Mouse (Mus musculus) erythroblast, adult 5-6 weeks (primary cell): ENCODE measurements at regions not wholly inside any gene's neighbourhood (a gene's known extent, or its start where the extent isn't known, plus 50 kb on each side); places are given as distances from the start of the nearest gene placed in this dataset.

Source experiments
- ATAC-seq: replicated peaks from 2 replicates; pipeline ENCODE4 v1.8.0; 2016; ENCODE audit warnings: moderate number of reproducible peaks, mild to moderate bottlenecking, moderate TSS enrichment, inconsistent platforms; ENCODE audit not compliant: poor library complexity, low FRiP score, severe bottlenecking

DNA sequence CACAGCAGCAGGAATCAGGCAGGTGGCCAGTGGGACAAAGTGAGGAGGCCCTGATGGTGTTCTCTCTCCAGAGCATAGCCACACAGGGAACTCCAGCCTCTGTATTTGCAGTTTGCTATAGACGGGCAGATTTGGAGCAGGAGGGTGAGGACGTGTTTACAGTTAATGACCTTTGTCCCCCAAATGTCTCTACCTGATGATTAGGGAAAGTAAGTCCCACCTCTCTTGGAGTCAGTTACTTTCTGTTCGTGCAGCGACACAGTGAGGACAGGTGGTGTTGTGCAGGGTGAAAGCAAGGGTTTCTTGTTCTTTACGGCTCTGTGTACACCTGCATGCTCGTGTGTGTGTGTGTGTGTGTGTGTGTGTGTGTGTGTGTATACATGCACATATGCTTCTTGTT lies 162.9 kb downstream of the Adra2a start:
- ATAC-seq, result no peak

- no peak for ATAC-seq
These were observed 168.2 kb downstream of the Adra2a start for GRCm38 (mm10) chr19:54212169-54212568.

- no peak for ATAC-seq
These were observed 200.2 kb downstream of the Adra2a start for GRCm38 (mm10) chr19:54244176-54244575.

DNA sequence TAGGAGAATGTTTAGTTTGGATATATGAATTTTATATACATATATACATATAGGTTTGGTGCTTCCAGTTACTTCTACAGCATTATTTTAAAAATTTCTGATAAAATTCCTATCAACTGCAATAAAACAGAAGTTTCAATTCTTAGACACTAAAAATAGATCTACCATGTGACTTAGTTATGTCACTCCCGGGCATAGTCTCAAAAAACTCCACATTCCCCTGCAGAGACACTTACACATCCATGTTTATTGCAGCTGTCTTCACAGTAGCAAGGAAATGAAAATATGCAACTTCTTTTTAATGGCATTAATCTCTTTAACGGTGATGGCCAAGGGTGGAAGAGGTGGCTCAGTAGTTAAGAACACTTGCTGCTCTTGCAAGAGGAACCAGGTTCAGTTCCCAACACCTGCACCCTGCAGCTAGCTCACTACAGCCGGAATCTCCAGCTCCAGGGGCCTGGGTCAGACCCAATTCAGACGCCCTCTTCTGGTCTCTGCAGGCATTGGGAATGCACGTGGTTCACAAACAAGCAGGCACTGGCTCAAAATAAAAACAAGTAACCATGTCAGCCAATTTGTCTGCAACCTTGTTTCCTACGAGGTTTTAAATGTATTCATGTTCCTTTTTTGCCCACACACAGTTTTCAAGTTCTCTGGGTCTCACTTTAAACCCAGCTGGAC lies 204.4 kb downstream of the Adra2a start:
- ATAC-seq, result no peak

GRCm38 (mm10) chr19:54252145-54252664 lies 208.3 kb downstream of the Adra2a start:
- no peak for ATAC-seq

- ATAC-seq, result no peak
These were observed 213.9 kb downstream of the Adra2a start for GRCm38 (mm10) chr19:54257889-54258288.

DNA sequence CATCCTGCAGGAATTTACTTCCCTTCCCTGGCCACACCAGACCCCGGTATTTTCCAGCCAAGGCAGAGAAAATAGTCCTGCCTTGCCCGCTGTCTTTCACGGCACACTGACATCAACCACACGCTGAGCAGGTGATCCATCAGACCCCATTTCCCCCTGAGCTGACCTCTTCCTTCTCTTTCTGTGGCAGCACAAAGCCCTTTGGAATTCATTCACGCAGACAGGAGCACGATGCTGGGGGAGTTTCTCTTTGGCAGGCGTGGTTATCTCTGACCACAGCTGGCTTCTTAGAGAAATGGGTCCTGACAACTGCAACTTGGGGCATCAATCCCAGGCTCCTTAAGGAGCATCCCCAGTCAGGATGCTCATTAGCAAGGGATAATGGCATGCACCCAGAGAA lies 215.2 kb downstream of the Adra2a start:
- no peak for ATAC-seq

GRCm38 (mm10) chr19:54277368-54277767 lies 233.4 kb downstream of the Adra2a start:
- no peak for ATAC-seq

GRCm38 (mm10) chr19:54285481-54285880 lies 241.5 kb downstream of the Adra2a start:
- no peak for ATAC-seq

GRCm38 (mm10) chr19:54297663-54298388 lies 253.9 kb downstream of the Adra2a start:
- ATAC-seq, result no peak

DNA sequence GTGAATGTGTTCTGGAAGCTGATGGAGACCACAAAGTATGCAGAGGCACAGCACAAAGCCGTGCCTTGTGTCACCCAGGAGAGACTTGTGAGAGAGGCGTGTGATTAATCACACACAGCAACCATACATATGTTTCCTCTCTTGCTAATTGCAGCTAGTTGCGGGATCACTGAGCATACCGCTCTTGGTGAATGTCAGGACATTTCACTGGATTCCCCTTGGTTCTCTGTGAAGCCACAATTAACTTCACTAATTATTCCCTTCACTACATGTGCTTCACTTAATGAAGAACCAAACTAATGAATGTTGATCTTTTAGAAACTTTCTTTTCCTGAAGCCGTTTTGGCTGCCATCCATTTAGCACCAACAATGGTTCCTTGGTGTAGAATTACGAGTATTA lies 267.3 kb downstream of the Adra2a start:
- no peak for ATAC-seq

DNA sequence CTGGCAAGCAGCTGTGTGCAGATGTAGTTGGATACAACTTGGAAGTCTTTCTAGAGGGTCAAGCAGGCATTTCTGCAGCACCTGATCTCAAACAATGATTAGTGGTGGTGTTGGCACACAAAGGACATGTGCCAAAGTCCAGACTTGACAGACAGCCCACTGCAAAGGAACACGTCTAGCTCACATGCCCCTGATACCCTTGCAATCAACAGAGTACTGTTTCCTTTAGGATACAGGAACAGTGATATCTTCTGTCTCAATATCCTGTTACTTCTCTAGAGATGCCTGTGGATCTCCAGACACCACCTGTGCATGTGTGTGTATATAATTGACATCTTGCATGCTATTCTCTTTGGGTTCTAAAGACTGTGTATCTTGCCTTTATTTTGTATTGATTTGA lies 267.8 kb downstream of the Adra2a start:
- ATAC-seq, result no peak

GRCm38 (mm10) chr19:54323276-54323675 lies 279.3 kb downstream of the Adra2a start:
- no peak for ATAC-seq

GRCm38 (mm10) chr19:54324991-54325390 lies 281.0 kb downstream of the Adra2a start:
- ATAC-seq, result no peak

- ATAC-seq, result no peak
These were observed 288.2 kb downstream of the Adra2a start for GRCm38 (mm10) chr19:54332140-54332539.

GRCm38 (mm10) chr19:54340778-54341291 lies 296.9 kb downstream of the Adra2a start:
- ATAC-seq, result no peak

- no peak for ATAC-seq
These were observed 315.8 kb downstream of the Adra2a start for GRCm38 (mm10) chr19:54359731-54360130.

- ATAC-seq, result no peak
These were observed 316.7 kb downstream of the Adra2a start for GRCm38 (mm10) chr19:54360660-54361059.

DNA sequence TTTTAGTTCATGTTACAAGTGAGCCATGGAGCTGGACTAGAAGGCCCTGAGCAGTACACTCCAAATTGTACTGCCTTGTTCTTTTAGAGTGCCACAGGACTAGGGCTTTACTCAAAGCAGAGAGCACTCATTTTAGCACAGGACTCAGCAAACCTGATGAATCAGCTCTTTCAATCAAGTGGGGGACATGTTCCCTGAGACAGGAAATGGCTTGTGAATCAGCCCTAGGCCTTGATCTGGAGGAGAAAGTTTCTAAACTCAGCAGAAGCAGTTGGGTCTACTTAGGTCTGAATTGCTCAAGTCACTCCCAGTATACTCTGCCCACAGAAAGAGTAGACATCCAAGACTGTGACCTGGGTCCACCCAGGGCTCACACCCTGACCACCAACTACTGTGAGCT lies 341.1 kb downstream of the Adra2a start:
- ATAC-seq, result no peak

DNA sequence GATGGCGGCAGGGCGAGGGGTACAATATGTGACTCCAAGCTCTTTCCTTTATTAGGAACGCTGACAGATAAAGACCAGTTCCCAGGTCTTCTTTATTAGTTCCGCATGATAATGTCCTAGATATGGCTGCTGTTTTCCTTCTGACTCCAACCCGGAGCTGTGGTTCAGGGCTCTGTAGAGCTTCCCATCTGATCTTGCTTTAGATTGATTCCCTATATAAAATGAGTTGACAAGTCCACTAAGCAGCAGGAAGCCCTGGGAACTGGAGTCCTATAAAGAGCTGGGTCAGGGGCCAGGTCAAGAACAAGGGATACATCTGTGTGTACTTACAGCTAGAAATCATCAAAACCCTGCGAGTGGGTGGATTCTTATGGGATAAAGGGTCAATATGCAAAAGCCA lies 347.5 kb downstream of the Adra2a start:
- no peak for ATAC-seq

- no peak for ATAC-seq
These were observed 355.7 kb downstream of the Adra2a start for GRCm38 (mm10) chr19:54399651-54400050.
